Mouse (Mus musculus): Measurements from ENCODE around the gene Prdm4.

GRCm38 (mm10) chr10:85962897-85963296, 46.0 kb upstream of the Prdm4 start:
- TF ChIP-seq CTCF (IDR thresholded peaks at IDR 0.05; ENCODE audit: insufficient read depth, low read length): no peak
- no peak for TF ChIP-seq POLR2A (IDR thresholded peaks at IDR 0.05; ENCODE audit: borderline replicate concordance, extremely low read depth, low read depth, low read length)
